Mouse (Mus musculus) heart, embryonic 11.5 days (tissue): ENCODE measurements at regions not wholly inside any gene's neighbourhood (a gene's known extent, or its start where the extent isn't known, plus 50 kb on each side); places are given as distances from the start of the nearest gene placed in this dataset.

Experiments
- ATAC-seq: fragments of 200-750 bp; cut with Nextera tagmentation; replicated peaks from 2 replicates; pipeline ENCODE4 v1.8.0; 2017; ENCODE audit warnings: moderate library complexity; ENCODE audit not compliant: insufficient number of reproducible peaks, low FRiP score, low TSS enrichment
- H3K27ac ChIP-seq: fragments of 300-500 bp; sonication (generic); 2 replicates; pipeline ENCODE4 v1.5.1; 2014; ENCODE audit warnings: mild to moderate bottlenecking, low read depth, low read length
- H3K27me3 ChIP-seq: fragments of 300-500 bp; sonication (generic); 2 replicates; pipeline ENCODE4 v1.6.1; 2014; ENCODE audit warnings: mild to moderate bottlenecking, low read length, mixed read lengths; ENCODE audit not compliant: control insufficient read depth, insufficient read depth
- H3K36me3 ChIP-seq: fragments of 300-500 bp; sonication (generic); 2 replicates; pipeline ENCODE4 v1.6.1; 2014; ENCODE audit warnings: mild to moderate bottlenecking, low read length, moderate library complexity, mixed read lengths; ENCODE audit not compliant: control insufficient read depth, insufficient read depth
- H3K4me1 ChIP-seq: fragments of 300-500 bp; sonication (generic); 2 replicates; pipeline ENCODE4 v1.6.1; 2014; ENCODE audit warnings: low read length; ENCODE audit not compliant: control insufficient read depth, insufficient read depth
- H3K4me2 ChIP-seq: fragments of 300-500 bp; sonication (generic); 2 replicates; pipeline ENCODE4 v1.6.1; 2014; ENCODE audit warnings: mild to moderate bottlenecking, moderate library complexity
- H3K4me3 ChIP-seq: fragments of 300-500 bp; sonication (generic); 2 replicates; pipeline ENCODE4 v1.5.1; 2014; ENCODE audit warnings: low read depth, low read length
- H3K9ac ChIP-seq: fragments of 300-500 bp; sonication (generic); 2 replicates; pipeline ENCODE4 v1.6.1; 2014; ENCODE audit warnings: mild to moderate bottlenecking, low read depth, low read length, moderate library complexity
- H3K9me3 ChIP-seq: fragments of 300-500 bp; sonication (generic); replicated peaks from 2 replicates; pipeline ENCODE4 v1.6.1; 2016; ENCODE audit warnings: low read length; ENCODE audit not compliant: control insufficient read depth
- WGBS: fragments of 180-500 bp; shearing (Covaris S2); extraction: QIAGEN DNeasy Blood & Tissue Kit; methylation state at CpG from one replicate; pipeline ENCODE4 v1.1.7; 2014; ENCODE audit not compliant: insufficient replicate concordance; 5-methylcytosine and 5-hydroxymethylcytosine counted together

- no peaks in the 10 kb centered on the region for H3K4me1 ChIP-seq
- ATAC-seq = no peak
- 39% methylated on average over 11 of the region's 11 CpGs for whole genome bisulfite sequencing
- no peak overlapping the region for H3K4me3 ChIP-seq
- H3K27me3 ChIP-seq = no peaks in the 10 kb centered on the region
- no peak overlapping the region for H3K27ac ChIP-seq
- no peaks in the 10 kb centered on the region for H3K36me3 ChIP-seq
- no peak overlapping the region for H3K4me2 ChIP-seq
- no peak overlapping the region for H3K9ac ChIP-seq
- no peaks in the 10 kb centered on the region for H3K9me3 ChIP-seq
Observed at GRCm38 (mm10) chr2:9749829-9750788, 130.9 kb upstream of the 4930412O13Rik start.

GRCm38 (mm10) chr2:9753691-9754090 is 127.4 kb upstream of the 4930412O13Rik start:
- ATAC-seq = no peak
- Histone ChIP-seq H3K4me1 (no peaks in the 10 kb centered on the region), H3K9me3 (no peaks in the 10 kb centered on the region), H3K27me3 (no peaks in the 10 kb centered on the region), H3K9ac (no peak overlapping the region), H3K4me2 (no peak overlapping the region), H3K36me3 (no peaks in the 10 kb centered on the region), H3K4me3 (no peak overlapping the region), H3K27ac (no peak overlapping the region)
- 84% methylated on average over 7 of the region's 7 CpGs for WGBS

- Histone ChIP-seq H3K9me3 (no peaks in the 10 kb centered on the region), H3K9ac (no peak overlapping the region), H3K4me3 (no peak overlapping the region), H3K27me3 (no peaks in the 10 kb centered on the region), H3K27ac (no peak overlapping the region), H3K36me3 (no peaks in the 10 kb centered on the region), H3K4me2 (no peak overlapping the region), H3K4me1 (no peaks in the 10 kb centered on the region)
- 80% methylated on average over 6 of the region's 6 CpGs for WGBS
- ATAC-seq = no peak
Observed at GRCm38 (mm10) chr2:9754153-9754552, 126.9 kb upstream of the 4930412O13Rik start.

GRCm38 (mm10) chr2:9757770-9758420 is 123.2 kb upstream of the 4930412O13Rik start:
- no peaks in the 10 kb centered on the region for H3K4me1 ChIP-seq
- no peak overlapping the region for H3K4me3 ChIP-seq
- no peak for ATAC-seq
- H3K27me3 ChIP-seq = no peaks in the 10 kb centered on the region
- 66% methylated on average over 5 of the region's 5 CpGs for WGBS
- H3K4me2 ChIP-seq = no peak overlapping the region
- H3K27ac ChIP-seq = no peak overlapping the region
- H3K36me3 ChIP-seq = no peaks in the 10 kb centered on the region
- no peak overlapping the region for H3K9ac ChIP-seq
- no peaks in the 10 kb centered on the region for H3K9me3 ChIP-seq

GRCm38 (mm10) chr2:9758983-9759382 is 122.1 kb upstream of the 4930412O13Rik start:
- no peaks in the 10 kb centered on the region for H3K27me3 ChIP-seq
- no peaks in the 10 kb centered on the region for H3K36me3 ChIP-seq
- H3K4me3 ChIP-seq = no peak overlapping the region
- ATAC-seq = no peak
- no peak overlapping the region for H3K4me2 ChIP-seq
- H3K27ac ChIP-seq = no peak overlapping the region
- whole genome bisulfite sequencing = 80% methylated on average over 7 of the region's 7 CpGs
- H3K9me3 ChIP-seq = no peaks in the 10 kb centered on the region
- H3K4me1 ChIP-seq = no peaks in the 10 kb centered on the region
- H3K9ac ChIP-seq = no peak overlapping the region

GRCm38 (mm10) chr2:9759389-9760104 is 121.5 kb upstream of the 4930412O13Rik start:
- Histone ChIP-seq H3K4me1 (no peaks in the 10 kb centered on the region), H3K27me3 (no peaks in the 10 kb centered on the region), H3K4me2 (no peak overlapping the region), H3K4me3 (no peak overlapping the region), H3K36me3 (no peaks in the 10 kb centered on the region), H3K9me3 (no peaks in the 10 kb centered on the region), H3K9ac (no peak overlapping the region), H3K27ac (no peak overlapping the region)
- ATAC-seq = no peak
- 76% methylated on average over 7 of the region's 7 CpGs for WGBS

GRCm38 (mm10) chr2:9780159-9780558 is 100.9 kb upstream of the 4930412O13Rik start:
- Histone ChIP-seq H3K9ac (no peak overlapping the region), H3K27ac (0 out of 2 replicates have a peak overlapping the region, but pooled peaks have one; percentile 41), H3K9me3 (no peaks in the 10 kb centered on the region), H3K4me2 (no peak overlapping the region), H3K36me3 (no peaks in the 10 kb centered on the region), H3K4me1 (no peaks in the 10 kb centered on the region), H3K4me3 (no peak overlapping the region), H3K27me3 (no peaks in the 10 kb centered on the region)
- no peak for ATAC-seq
- 51% methylated on average over 2 of the region's 2 CpGs for WGBS

- Histone ChIP-seq H3K27ac (no peak overlapping the region), H3K9ac (no peak overlapping the region), H3K9me3 (no peaks in the 10 kb centered on the region), H3K4me3 (no peak overlapping the region), H3K36me3 (no peaks in the 10 kb centered on the region), H3K4me1 (no peaks in the 10 kb centered on the region), H3K4me2 (no peak overlapping the region), H3K27me3 (no peaks in the 10 kb centered on the region)
- 67% methylated on average over 3 of the region's 3 CpGs for WGBS
- no peak for ATAC-seq
Observed at GRCm38 (mm10) chr2:9782698-9783097, 98.4 kb upstream of the 4930412O13Rik start.
